Mouse (Mus musculus) erythroblast, embryonic 14.5 days (primary cell): ENCODE measurements around the gene Tcf7l1.

Experiments used
- GATA1 ChIP-seq: IDR thresholded peaks from 2 replicates; pipeline ENCODE4 v1.6.1; 2012; ENCODE audit warnings: low read length, inconsistent platforms, mixed read lengths
- TAL1 ChIP-seq: IDR thresholded peaks from 3 replicates; pipeline ENCODE4 v1.6.1; 2012; ENCODE audit warnings: low read length, inconsistent platforms, mixed read lengths

- no peak for TF ChIP-seq TAL1
- TF ChIP-seq GATA1: no peak
Observed at GRCm38 (mm10) chr6:72593914-72594313, 195.1 kb downstream of the Tcf7l1 start.
